Mouse (Mus musculus): ENCODE measurements around the gene Akap2.

DNA sequence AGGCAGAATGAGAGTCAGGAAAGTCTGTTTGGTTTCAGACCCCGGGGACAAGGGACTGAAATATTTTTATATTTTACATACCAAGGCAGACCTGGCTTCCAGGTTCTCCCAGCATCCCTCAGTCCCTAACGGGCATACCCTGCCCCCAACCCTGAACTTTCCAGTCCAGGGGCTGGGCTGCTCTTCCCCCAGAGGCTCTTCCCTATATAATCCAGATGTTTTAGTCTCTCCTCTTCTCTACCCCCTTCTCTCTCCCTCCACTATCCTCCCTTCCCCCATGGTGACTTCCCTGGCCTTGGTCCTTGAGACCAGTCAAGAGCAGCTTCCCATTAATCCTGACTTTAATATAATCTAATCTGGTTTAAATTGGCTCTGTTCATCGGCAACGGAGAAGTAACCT is 62.9 kb downstream of the Akap2 start:
- TF ChIP-seq CTCF (IDR thresholded peaks at IDR 0.05 in 2 of 3, conservative IDR thresholded peaks at IDR 0.05 in 1 of 3; ENCODE audit: control insufficient read depth in 1 of 3, insufficient read depth in 1 of 3, low read depth in 2 of 3, low read length in 3 of 3, poor library complexity in 1 of 3, severe bottlenecking in 1 of 3) = no peak
- no peak for TF ChIP-seq MAZ (IDR thresholded peaks at IDR 0.05; ENCODE audit: low read depth, low read length)
- TF ChIP-seq TBP (IDR thresholded peaks at IDR 0.05; ENCODE audit: low read depth, low read length) = no peak
